Mouse (Mus musculus) CH12.LX (cell line): ENCODE data around the gene Tgif2. TPM values are rescaled to one million over a fixed set of nuclear protein-coding genes. Genes with fewer than 3 reads are reported as not detected.

ENCODE experiments used
- DNase-seq: peaks from one replicate; pipeline ENCODE4 v3.0.0-alpha.2; 2013; ENCODE audit errors: extremely low read depth
- H3K27ac ChIP-seq: 2 replicates; pipeline ENCODE4 v1.5.1; 2012; ENCODE audit warnings: low read depth, mild to moderate bottlenecking, control low read depth, moderate library complexity; ENCODE audit not compliant: insufficient read depth
- H3K27me3 ChIP-seq: replicated peaks from 2 replicates; pipeline ENCODE3; 2012; ENCODE audit warnings: inconsistent platforms
- H3K36me3 ChIP-seq, 2 experiments: replicated peaks in 1 of 2; 2 replicates each; pipeline versions ENCODE3 to v1.6.1; 2012; ENCODE audit warnings: inconsistent platforms in 1 of 2, low read length in 1 of 2, mild to moderate bottlenecking in 1 of 2, mixed read lengths in 1 of 2, moderate library complexity in 1 of 2; ENCODE audit not compliant: control insufficient read depth in 1 of 2, insufficient read depth in 1 of 2
- H3K4me1 ChIP-seq, 2 experiments: 2 replicates each; pipeline ENCODE4 v1.6.1; 2012; ENCODE audit warnings: inconsistent platforms in 1 of 2, moderate library complexity in 1 of 2; ENCODE audit not compliant: insufficient read depth in 2 of 2, control insufficient read depth in 1 of 2
- H3K4me2 ChIP-seq: 2 replicates; pipeline ENCODE4 v1.6.1; 2012; ENCODE audit warnings: low read depth, mild to moderate bottlenecking, control low read depth; ENCODE audit not compliant: poor library complexity, insufficient read depth, severe bottlenecking
- H3K4me3 ChIP-seq, 3 experiments: fragments of 150-350 bp in 1 of 3; sonication (generic) in 1 of 3; replicated peaks in 1 of 3; 2 replicates each; pipeline versions ENCODE3 to v1.5.1; 2011 to 2012; ENCODE audit warnings: low read depth in 2 of 3, low read length in 2 of 3, mild to moderate bottlenecking in 2 of 3, moderate library complexity in 2 of 3, control low read depth in 1 of 3, improper control_type of control experiment in 1 of 3, inconsistent platforms in 1 of 3, mixed read lengths in 1 of 3; ENCODE audit not compliant: poor library complexity in 1 of 3
- H3K79me2 ChIP-seq: replicated peaks from 2 replicates; pipeline ENCODE4 v1.6.1; 2012; ENCODE audit warnings: mild to moderate bottlenecking, moderate library complexity; ENCODE audit not compliant: control insufficient read depth, poor library complexity, insufficient read depth, severe bottlenecking; ENCODE audit errors: extremely low read depth
- H3K9ac ChIP-seq: 2 replicates; pipeline ENCODE4 v1.6.1; 2012; ENCODE audit warnings: low read depth, mild to moderate bottlenecking, control low read depth, moderate library complexity; ENCODE audit not compliant: insufficient read depth
- H3K9me3 ChIP-seq: replicated peaks from 2 replicates; pipeline ENCODE3; 2012; ENCODE audit warnings: low read length, inconsistent platforms, mixed read lengths
- BHLHE40 ChIP-seq: IDR thresholded peaks from 2 replicates; pipeline ENCODE4 v1.6.1; 2011; ENCODE audit warnings: mild to moderate bottlenecking, low read depth, low read length, improper control_type of control experiment
- CHD1 ChIP-seq: IDR thresholded peaks from 2 replicates; pipeline ENCODE4 v1.6.1; 2012; ENCODE audit warnings: low read depth, low read length, improper control_type of control experiment, inconsistent platforms
- CHD2 ChIP-seq: IDR thresholded peaks from 2 replicates; pipeline ENCODE4 v1.6.1; 2011; ENCODE audit warnings: low read length, improper control_type of control experiment
- CTCF ChIP-seq, 2 experiments: IDR thresholded peaks in 1 of 2; conservative IDR thresholded peaks in 1 of 2; 2 replicates each; pipeline ENCODE4 v1.5.1; 2011 to 2012; ENCODE audit warnings: low read depth in 2 of 2, low read length in 2 of 2, improper control_type of control experiment in 1 of 2, inconsistent platforms in 1 of 2, mild to moderate bottlenecking in 1 of 2, moderate library complexity in 1 of 2
- E2F4 ChIP-seq: IDR thresholded peaks from 2 replicates; pipeline ENCODE4 v1.6.1; 2011; ENCODE audit warnings: low read depth, low read length, improper control_type of control experiment; ENCODE audit not compliant: insufficient replicate concordance
- ETS1 ChIP-seq: conservative IDR thresholded peaks from 2 replicates; pipeline ENCODE4 v1.6.1; 2012; ENCODE audit warnings: low read depth, mild to moderate bottlenecking, inconsistent platforms, low read length, improper control_type of control experiment, moderate library complexity
- HCFC1 ChIP-seq: IDR thresholded peaks from 2 replicates; pipeline ENCODE4 v1.6.1; 2012; ENCODE audit warnings: low read depth, mild to moderate bottlenecking, inconsistent platforms, low read length, improper control_type of control experiment
- JUND ChIP-seq: conservative IDR thresholded peaks from 2 replicates; pipeline ENCODE4 v1.6.1; 2011; ENCODE audit warnings: low read depth, low read length, improper control_type of control experiment
- KAT2A ChIP-seq: IDR thresholded peaks from 2 replicates; pipeline ENCODE4 v1.6.1; 2012; ENCODE audit warnings: low read length, improper control_type of control experiment, inconsistent platforms; ENCODE audit not compliant: insufficient replicate concordance
- MAFK ChIP-seq: IDR thresholded peaks from 2 replicates; pipeline ENCODE4 v1.6.1; 2011; ENCODE audit warnings: low read length, improper control_type of control experiment; ENCODE audit not compliant: insufficient replicate concordance
- MAX ChIP-seq: IDR thresholded peaks from 2 replicates; pipeline ENCODE4 v1.6.1; 2011; ENCODE audit warnings: low read length, improper control_type of control experiment
- MAZ ChIP-seq: IDR thresholded peaks from 2 replicates; pipeline ENCODE4 v1.6.1; 2012; ENCODE audit warnings: low read depth, mild to moderate bottlenecking, inconsistent platforms, low read length, improper control_type of control experiment, moderate library complexity
- MEF2A ChIP-seq: IDR thresholded peaks from 2 replicates; pipeline ENCODE4 v1.6.1; 2014; ENCODE audit warnings: low read depth, mild to moderate bottlenecking, inconsistent platforms, low read length, improper control_type of control experiment, borderline replicate concordance
- POLR2A ChIP-seq: IDR thresholded peaks from 2 replicates; pipeline ENCODE4 v1.6.1; 2011; ENCODE audit warnings: low read depth, mild to moderate bottlenecking, improper control_type of control experiment, low read length
- RCOR1 ChIP-seq: conservative IDR thresholded peaks from 2 replicates; pipeline ENCODE4 v1.6.1; 2012; ENCODE audit warnings: low read depth, mild to moderate bottlenecking, inconsistent platforms, low read length, improper control_type of control experiment
- SIN3A ChIP-seq: IDR thresholded peaks from 2 replicates; pipeline ENCODE4 v1.6.1; 2012; ENCODE audit warnings: low read length, improper control_type of control experiment, inconsistent platforms
- SMC3 ChIP-seq: IDR thresholded peaks from 2 replicates; pipeline ENCODE4 v1.6.1; 2011; ENCODE audit warnings: low read depth, low read length, improper control_type of control experiment
- TBP ChIP-seq: conservative IDR thresholded peaks from 2 replicates; pipeline ENCODE4 v1.6.1; 2011; ENCODE audit warnings: low read depth, low read length, improper control_type of control experiment
- ZC3H11A ChIP-seq: IDR thresholded peaks from 2 replicates; pipeline ENCODE4 v1.6.1; 2012; ENCODE audit warnings: low read depth, mild to moderate bottlenecking, inconsistent platforms, low read length, improper control_type of control experiment
- ZKSCAN1 ChIP-seq: IDR thresholded peaks from 2 replicates; pipeline ENCODE4 v1.6.1; 2012; ENCODE audit warnings: low read depth, inconsistent platforms, low read length, improper control_type of control experiment, borderline replicate concordance
- ZNF384 ChIP-seq: IDR thresholded peaks from 2 replicates; pipeline ENCODE4 v1.6.1; 2012; ENCODE audit warnings: low read depth, low read length, improper control_type of control experiment, inconsistent platforms
- dilution Hi-C: fragments of 300-500 bp; cut with MboI; formaldehyde crosslinking; loops from 2 replicates; pipeline ENCODE4 v1.14.3; 2020; ENCODE audit warnings: low sequenced_read_pairs; ENCODE audit not compliant: extremely low pct_unique_long_range_greater_than_20kb, extremely low pct_ligation_motif_present
- in situ Hi-C: fragments of 300-500 bp; cut with MboI; formaldehyde crosslinking; loops from 3 replicates; pipeline ENCODE4 v1.14.3; 2019; ENCODE audit warnings: low sequenced_read_pairs, low pct_ligation_motif_present, low pct_unique_long_range_greater_than_20kb, mixed read lengths
- polyA plus RNA-seq: library from polyadenylated mRNA; unstranded; fragments of >175 nt; gene quantifications from 2 replicates; pipeline ENCODE4 v1.2.1, GENCODE M21; 2012; ENCODE audit warnings: low read depth; ENCODE audit not compliant: insufficient read length
- total RNA-seq, 2 experiments: library from RNA; depleted of rRNA; stranded (reverse); fragments of 300-350 nt in 1 of 2; fragments of >200 nt in 1 of 2; gene quantifications; 2 replicates each; pipeline ENCODE4 v1.2.3; 2012 to 2014

The Tgif2 gene
- total and polyA plus RNA-seq, 3 experiments, result 10.3 to 12.2 (median 11.3) TPM

DNA sequence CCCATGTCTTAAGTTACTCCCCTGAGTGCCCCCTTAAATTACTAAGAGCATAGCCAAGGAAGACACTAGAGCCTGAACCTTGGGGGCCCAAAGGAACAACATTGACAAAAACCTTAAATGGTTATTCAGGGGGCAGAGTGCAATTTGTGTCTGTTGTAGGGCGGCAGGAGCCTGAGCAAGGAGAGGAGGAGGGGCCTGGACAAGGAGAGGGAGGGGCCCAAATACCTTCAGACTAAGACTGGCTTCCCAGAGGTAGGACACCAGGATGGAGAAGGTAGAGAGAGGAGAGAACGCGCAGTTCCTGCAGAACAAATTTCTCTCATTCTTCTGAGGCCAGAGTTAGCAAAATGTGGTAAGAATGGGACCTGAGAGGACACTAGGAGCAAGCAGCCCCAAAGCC, 24.4 kb upstream of the Tgif2 start:
- in situ Hi-C loops, result no loop called here
- dilution Hi-C loops, result no loop called here
- H3K27me3 ChIP-seq, result peaks cover 9% of the 10 kb centered on the region
- DNase-seq, result no peak
- no peak overlapping the region for H3K4me2 ChIP-seq
- H3K9ac ChIP-seq, result no peak overlapping the region
- no peak for TF ChIP-seq HCFC1
- TF ChIP-seq CTCF (conservative IDR thresholded peaks at IDR 0.05 in 1 of 2, IDR thresholded peaks at IDR 0.05 in 1 of 2; ENCODE audit: low read depth in 2 of 2, low read length in 2 of 2), result no peak
- no peak for TF ChIP-seq CHD1
- no peak for TF ChIP-seq MAZ
- TF ChIP-seq RCOR1, result no peak
- no peak for TF ChIP-seq SIN3A
- no peak for TF ChIP-seq TBP
- no peak for TF ChIP-seq MEF2A
- no peak for TF ChIP-seq MAFK
- H3K9me3 ChIP-seq, result no peaks in the 10 kb centered on the region
- H3K79me2 ChIP-seq, result no peaks in the 10 kb centered on the region
- no peak overlapping the region for H3K27ac ChIP-seq
- H3K4me1 ChIP-seq, result peaks cover 2 to 8% of the 10 kb centered on the region in 2 experiments; a peak in 3 of 4 replicates
- no peaks in the 10 kb centered on the region for H3K36me3 ChIP-seq
- no peak overlapping the region for H3K4me3 ChIP-seq

DNA sequence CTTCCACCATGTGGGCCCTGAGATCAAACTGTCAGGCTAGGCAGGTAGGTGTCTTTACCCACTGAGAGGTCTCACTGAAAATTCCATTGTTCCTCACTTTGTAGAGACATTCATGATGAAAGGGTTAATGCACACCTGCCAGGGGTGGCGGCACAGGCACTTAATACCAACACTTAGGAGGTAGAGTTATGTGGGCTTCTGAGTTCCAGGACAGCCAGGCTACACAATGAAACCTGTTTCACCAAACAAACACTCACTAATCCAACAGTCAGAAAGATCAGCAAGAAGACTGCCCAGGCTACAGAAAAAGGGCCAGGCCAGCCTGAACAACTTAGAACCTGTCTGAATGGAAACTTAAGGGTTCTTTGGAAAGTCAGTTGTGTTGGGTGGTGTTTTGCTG, 23.7 kb upstream of the Tgif2 start:
- H3K79me2 ChIP-seq, result no peaks in the 10 kb centered on the region
- TF ChIP-seq E2F4 (no peak), MEF2A (no peak), ZNF384 (no peak), MAZ (no peak), ETS1 (no peak), HCFC1 (no peak), BHLHE40 (no peak), MAX (no peak), CHD2 (no peak), TBP (no peak), KAT2A (no peak), SMC3 (no peak), POLR2A (no peak), JUND (no peak), ZKSCAN1 (no peak), SIN3A (no peak), ZC3H11A (no peak)
- no peak overlapping the region for H3K9ac ChIP-seq
- no peak for DNase-seq
- dilution Hi-C loops, result no loop called here
- no peaks in the 10 kb centered on the region for H3K9me3 ChIP-seq
- no peaks in the 10 kb centered on the region for H3K36me3 ChIP-seq
- no peak overlapping the region for H3K27ac ChIP-seq
- no peak overlapping the region for H3K4me3 ChIP-seq
- H3K4me2 ChIP-seq, result no peak overlapping the region
- H3K27me3 ChIP-seq, result peaks cover 9% of the 10 kb centered on the region
- in situ Hi-C loops, result no loop called here
- peaks cover 2 to 4% of the 10 kb centered on the region in 2 experiments; a peak in 3 of 4 replicates for H3K4me1 ChIP-seq
